Mouse (Mus musculus): ENCODE measurements around the gene Exoc3l4.

GRCm38 (mm10) chr12:111430868-111431817 lies 14.3 kb downstream of the Exoc3l4 start:
- TF ChIP-seq NRF1 (IDR thresholded peaks at IDR 0.05; ENCODE audit: insufficient read depth, low read depth, low read length, poor library complexity, severe bottlenecking) (no peak), CTCF (IDR thresholded peaks at IDR 0.05 in 2 of 3, conservative IDR thresholded peaks at IDR 0.05 in 1 of 3; ENCODE audit: control insufficient read depth in 1 of 3, insufficient read depth in 1 of 3, low read depth in 2 of 3, low read length in 3 of 3, poor library complexity in 1 of 3, severe bottlenecking in 1 of 3) (no peak), EP300 (IDR thresholded peaks at IDR 0.05; ENCODE audit: low read depth in 1 of 2, low read length in 2 of 2) (no peak), ETS1 (IDR thresholded peaks at IDR 0.05; ENCODE audit: low read depth, low read length) (no peak), ZC3H11A (IDR thresholded peaks at IDR 0.05; ENCODE audit: low read depth, low read length) (no peak), MAZ (IDR thresholded peaks at IDR 0.05; ENCODE audit: low read depth, low read length) (no peak), MAX (IDR thresholded peaks at IDR 0.05; ENCODE audit: low read length) (no peak), POLR2A (IDR thresholded peaks at IDR 0.05; ENCODE audit: control insufficient read depth in 1 of 2, insufficient read depth in 1 of 2, low read depth in 1 of 2, low read length in 2 of 2, poor library complexity in 1 of 2) (no peak), GATA1 (IDR thresholded peaks at IDR 0.05; ENCODE audit: low read depth, low read length) (no peak)
